Mouse (Mus musculus) mouse embryonic stem cell (cell line): Measurements from ENCODE around the gene Gas7.

Experiments used
- in situ Hi-C, 2 experiments: fragments of 300-500 bp; cut with MboI; formaldehyde crosslinking; loops; 1 replicate in 1 of 2; 3 replicates in 1 of 2; pipeline ENCODE4 v1.14.3; 2019 to 2020; ENCODE audit warnings: low sequenced_read_pairs in 2 of 2, low pct_unique_long_range_greater_than_20kb in 1 of 2, mixed read lengths in 1 of 2; ENCODE audit not compliant: unreplicated experiment in 1 of 2

Gas7 gene

GRCm38 (mm10) chr11:67712976-67713375 lies 257.7 kb downstream of the Gas7 start:
- in situ Hi-C loops, result no loop called here

GRCm38 (mm10) chr11:67715382-67715781 lies 260.1 kb downstream of the Gas7 start:
- in situ Hi-C loops, result no loop called here

- in situ Hi-C loops, result no loop called here
Observed at GRCm38 (mm10) chr11:67721485-67721884, 266.2 kb downstream of the Gas7 start.

GRCm38 (mm10) chr11:67722399-67723156 lies 267.3 kb downstream of the Gas7 start:
- in situ Hi-C loops, result no loop called here

GRCm38 (mm10) chr11:67723231-67724013 lies 268.2 kb downstream of the Gas7 start:
- in situ Hi-C loops, result no loop called here

GRCm38 (mm10) chr11:67727095-67727494 lies 271.9 kb downstream of the Gas7 start:
- in situ Hi-C loops, result no loop called here

- in situ Hi-C loops, result no loop called here
Observed at GRCm38 (mm10) chr11:67728726-67729125, 273.5 kb downstream of the Gas7 start.

- in situ Hi-C loops, result no loop called here
Observed at GRCm38 (mm10) chr11:67731056-67731455, 275.8 kb downstream of the Gas7 start.

- in situ Hi-C loops, result no loop called here
Observed at GRCm38 (mm10) chr11:67733726-67734125, 278.5 kb downstream of the Gas7 start.

GRCm38 (mm10) chr11:67734597-67734996 lies 279.4 kb downstream of the Gas7 start:
- in situ Hi-C loops, result no loop called here

- in situ Hi-C loops, result no loop called here
Observed at GRCm38 (mm10) chr11:67738345-67738744, 283.1 kb downstream of the Gas7 start.
